Mouse (Mus musculus) adrenal gland, postnatal 25 days (tissue): ENCODE measurements around the gene Aldh6a1. TPM values are rescaled to one million over a fixed set of nuclear protein-coding genes. Genes with fewer than 3 reads are reported as not detected.

Experiments used
- DNase-seq: peaks from one replicate; pipeline ENCODE4 v3.0.0; 2021; ENCODE audit warnings: mixed read lengths
- long read RNA-seq: library from polyadenylated mRNA; stranded (forward); transcript quantifications from one replicate; pipeline ENCODE4 v2.0.0, GENCODE M21; 2021
- total RNA-seq: library from RNA; stranded (reverse); gene quantifications from 2 replicates; pipeline ENCODE4 v1.2.3, GENCODE M21; 2021

The Aldh6a1 gene
- total RNA-seq, result 156 and 187 TPM in 2 replicates
- long read RNA-seq, transcript Aldh6a1-201 (12 exons, 3,399 nt), result major isoform, 568 of 652 reads
- long read RNA-seq, partial matches to known transcripts, result 56 of 652 reads
- long read RNA-seq, other reads (novel, unspliced or antisense), result 28 of 652 reads

DNA sequence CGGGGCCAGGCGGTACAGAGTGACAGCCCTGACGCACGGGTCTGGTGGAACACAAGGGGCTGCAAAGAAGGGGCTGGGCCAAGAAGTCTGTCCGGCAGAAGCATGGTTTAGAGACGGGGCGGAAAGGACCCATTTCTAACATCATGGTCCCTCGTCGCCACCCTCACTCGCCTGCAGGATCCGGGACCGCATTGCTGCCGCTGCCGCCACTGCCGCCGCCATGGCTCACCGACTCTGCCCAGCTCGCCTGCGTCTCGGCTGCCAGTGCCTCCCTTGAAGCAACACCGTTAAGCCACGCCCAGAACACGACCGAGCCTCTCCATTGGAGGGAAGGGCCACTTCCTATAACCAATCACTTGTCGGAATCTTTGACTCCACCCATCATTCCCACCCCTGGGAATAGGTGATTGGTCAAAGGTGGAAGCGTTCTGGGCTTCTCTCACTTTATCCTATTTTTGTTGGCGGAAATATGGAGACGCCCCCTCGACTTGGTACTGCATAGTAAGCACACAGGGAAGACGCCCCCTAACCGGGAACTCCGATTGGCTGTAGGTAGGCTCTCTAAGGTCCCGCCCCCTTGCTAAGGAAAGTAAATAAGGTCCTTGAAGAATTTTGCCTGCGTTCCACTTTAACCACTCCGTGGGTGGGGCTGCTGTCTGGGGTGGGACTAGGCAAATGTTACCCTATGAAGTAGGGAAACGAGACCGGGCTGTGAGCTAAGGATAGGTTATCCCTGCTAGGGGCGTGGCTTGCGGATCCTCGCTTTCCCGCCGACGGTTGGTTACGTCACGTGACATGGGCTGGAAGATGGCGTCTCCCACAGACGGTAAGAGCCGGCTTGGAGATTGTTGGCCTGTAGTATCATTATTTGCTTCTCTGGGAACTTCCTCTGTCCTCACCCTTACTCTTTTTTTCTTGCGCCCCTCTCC lies at the start of gene Aldh6a1, which contains the start of gene Lin52:
Gene Aldh6a1, minus strand, starts transcription at position 287 of the 929 bp plus-strand sequence.
Gene Lin52, plus strand, starts transcription at position 705 of the 929 bp plus-strand sequence.
- peak; percentile 93 for DNase-seq

DNA sequence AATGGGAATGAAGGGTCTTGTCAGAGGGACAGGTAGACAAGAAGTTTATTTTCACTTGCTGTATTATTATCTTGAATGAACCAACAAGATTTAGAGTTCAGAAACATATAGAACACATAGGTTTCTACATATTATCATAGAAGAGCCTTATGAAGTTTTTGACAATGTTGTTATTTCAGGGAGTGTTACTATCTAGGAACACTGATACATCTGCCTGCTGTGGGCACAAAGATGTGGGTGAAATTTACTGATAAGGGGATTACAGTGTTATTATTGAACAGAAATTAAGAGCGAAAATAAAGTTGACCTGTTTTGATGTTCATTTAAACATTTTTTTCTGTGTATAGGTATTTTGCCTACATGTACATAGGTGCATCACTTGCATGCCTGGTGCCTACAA lies 46.0 kb upstream of the Aldh6a1 start:
- DNase-seq, result no peak

DNA sequence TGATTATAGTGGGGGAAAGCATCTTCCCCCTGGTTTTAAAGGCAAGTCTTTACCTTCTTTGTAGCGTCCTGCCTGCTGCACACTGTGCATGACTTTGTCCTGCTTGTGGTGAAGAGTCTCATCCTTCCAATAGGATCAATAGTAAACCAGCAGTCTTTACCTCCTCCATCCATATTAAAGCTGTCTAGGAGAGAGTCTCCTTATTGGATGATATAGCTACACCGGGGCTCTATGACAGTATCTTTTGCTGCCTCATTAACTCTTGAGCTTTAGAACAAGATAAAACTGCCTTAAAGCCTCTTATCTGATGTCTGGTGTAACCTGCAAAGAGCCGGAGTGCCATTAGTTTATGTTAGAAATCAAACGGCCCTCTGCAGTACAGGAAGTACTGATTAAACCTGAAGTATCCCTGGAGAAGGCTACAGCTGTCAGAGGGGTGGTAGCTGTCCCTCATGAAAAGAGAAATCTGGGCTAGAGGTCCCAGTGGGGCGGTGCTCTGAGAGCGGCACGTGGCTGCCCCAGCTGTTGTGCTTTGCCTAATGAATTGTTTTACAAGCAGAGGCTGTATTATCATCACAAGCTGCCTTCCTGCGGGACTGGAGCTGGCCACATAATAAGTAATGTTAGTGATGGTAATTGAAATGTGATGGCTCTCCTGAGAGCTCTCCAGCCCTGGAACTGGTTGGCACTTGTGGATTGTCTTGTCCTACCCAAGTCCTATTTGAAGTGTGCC lies 36.7 kb upstream of the Aldh6a1 start:
- no peak for DNase-seq

DNA sequence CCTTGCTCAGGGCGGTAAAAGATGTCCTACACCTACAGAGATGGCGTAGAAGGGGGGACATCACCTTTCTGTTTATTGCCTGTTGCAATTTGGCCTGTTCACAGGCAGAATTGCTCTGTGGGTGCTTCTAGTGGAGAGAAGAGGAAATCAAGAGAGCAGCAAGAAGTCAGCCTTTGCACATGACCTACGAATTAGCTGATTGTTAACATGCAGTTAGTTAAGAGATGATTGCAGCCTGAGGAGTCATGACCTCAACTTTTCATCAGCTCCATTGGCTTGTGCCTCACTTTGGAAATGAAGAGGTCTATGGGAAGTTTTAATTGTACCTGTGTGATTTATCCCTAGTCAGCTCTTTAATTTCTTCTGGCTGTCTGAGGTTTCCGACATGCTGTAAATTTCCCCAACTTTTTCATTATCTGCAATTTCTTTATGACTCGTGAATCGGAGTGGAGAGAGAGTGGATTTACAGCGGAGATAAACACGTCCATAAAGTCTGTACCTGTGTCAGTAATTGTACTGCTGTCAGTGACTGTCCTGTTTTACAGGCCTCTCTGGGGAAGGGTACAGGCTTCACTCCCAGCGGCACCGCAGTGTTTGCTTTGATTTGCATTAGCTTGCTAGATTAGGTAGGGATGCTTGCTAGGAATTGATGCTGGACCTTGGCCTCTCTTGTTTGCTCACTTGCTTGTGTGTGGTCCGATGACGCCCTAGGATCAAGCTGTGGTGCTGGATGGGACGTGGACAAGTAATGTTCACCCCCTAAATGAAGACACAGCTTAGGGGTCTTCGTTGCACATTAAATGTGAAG lies 32.2 kb upstream of the Aldh6a1 start:
- no peak for DNase-seq

DNA sequence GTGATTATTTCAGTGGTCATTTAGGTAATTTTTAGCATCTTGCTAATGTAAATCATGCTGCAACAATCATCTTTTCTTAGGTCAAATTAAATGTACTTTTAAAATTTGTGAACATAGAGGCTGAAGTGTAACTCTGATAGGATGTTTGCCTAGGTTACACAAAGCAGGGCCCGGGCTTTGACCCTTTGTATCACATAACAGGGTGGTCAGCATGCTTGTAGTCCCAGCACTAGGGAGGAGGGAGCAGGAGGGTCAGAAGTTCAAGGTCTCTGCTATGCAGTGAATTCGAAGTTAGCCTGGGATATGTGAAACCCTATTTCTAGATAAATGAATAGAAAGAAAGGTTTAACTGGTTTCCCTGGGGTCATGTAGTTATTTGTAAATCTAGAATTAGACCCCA lies 30.4 kb upstream of the Aldh6a1 start:
- DNase-seq, result no peak

DNA sequence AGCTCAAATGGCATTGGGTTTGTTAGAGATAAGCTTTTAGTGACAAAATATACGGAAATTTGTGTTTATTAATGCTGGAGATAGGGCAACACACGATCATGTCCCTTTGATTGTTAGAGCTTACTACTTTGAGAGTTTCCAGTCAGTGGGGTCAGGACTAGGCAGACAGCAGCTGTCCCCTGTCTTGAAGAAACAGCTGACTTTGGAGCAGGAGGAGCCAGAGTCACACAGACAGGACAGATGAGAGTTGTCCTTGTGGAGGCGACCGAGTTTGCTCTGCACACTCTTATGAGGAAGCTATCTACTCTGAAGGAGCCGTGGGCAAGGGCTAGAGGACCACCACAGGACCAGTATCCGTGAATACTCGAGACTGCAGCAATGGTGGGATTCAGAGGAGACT lies 28.1 kb upstream of the Aldh6a1 start:
- no peak for DNase-seq

DNA sequence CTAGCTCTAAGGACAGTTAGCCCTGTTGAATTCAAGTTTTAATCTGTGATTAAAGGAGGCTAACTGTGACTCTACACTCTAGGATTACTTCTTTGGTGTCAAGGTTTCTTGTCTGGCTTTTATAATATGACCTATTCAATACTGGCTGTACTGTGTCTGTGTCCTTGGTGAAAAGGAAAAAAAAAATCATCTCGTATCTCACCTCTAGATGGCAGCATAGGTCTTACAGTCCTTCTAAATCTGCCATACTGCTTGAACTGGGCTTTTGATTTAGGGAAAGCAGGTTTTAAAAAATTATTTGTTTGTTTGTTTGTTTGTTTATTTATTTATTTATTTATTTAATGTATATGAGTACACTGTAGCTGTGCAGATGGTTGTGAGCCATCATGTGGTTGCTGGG lies 17.9 kb upstream of the Aldh6a1 start:
- DNase-seq, result no peak

DNA sequence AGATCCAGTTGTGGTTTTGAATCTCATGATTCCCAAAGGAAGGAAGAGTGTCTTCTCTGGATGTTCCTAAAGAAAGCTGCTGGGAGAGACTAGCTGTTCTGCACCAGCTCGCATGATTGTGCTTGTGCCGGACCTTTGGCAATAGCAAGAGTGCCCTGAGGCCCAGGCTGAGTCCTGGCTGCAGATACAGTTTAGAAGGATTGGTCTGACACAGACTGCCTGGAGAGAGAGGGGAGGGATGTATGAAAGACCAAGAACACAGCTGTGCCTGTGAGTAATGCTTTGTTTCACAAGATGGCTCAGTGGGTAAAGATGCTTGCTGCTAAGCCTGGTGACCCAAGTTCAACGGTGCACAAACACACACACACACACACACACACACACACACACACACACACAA lies 12.1 kb upstream of the Aldh6a1 start:
- DNase-seq, result peak; percentile 4

DNA sequence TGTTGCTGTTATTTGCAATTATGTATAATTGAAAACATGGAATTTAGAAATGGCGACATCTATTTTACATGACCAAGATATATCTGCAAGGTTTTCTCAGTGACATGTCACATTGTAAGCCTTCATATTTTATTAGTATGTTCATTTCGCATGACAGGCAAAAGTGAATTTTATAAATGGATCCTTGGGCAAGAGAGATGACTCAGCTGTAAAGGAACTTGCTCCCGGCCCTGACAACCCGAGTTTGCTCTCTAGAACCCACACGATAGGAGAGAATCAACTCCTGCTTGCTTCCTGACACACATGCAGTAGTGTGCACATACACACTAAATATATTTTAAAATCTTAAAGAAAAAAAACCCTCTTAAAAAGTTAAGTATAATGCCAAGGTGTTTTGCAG lies 10.6 kb upstream of the Aldh6a1 start:
- no peak for DNase-seq

DNA sequence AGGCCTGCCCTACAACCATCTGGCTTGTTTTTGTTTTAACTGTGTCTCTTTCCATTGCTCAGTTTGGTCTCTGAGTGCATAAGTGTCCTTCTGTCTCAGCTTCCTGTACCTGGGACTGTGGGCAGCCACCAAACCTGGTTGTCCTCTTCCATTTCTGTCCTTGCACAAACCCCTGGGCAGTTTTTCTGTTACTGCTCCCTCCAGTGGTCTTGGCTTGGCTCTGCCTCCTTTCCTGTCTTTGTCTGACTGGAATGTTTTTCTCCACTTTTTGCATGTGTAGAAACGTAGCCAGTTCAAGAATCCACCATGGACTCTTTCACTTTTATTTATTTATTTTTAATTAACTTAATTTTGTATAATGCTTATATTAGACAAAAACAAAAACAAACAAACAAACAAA lies 9.0 kb upstream of the Aldh6a1 start:
- DNase-seq, result no peak

DNA sequence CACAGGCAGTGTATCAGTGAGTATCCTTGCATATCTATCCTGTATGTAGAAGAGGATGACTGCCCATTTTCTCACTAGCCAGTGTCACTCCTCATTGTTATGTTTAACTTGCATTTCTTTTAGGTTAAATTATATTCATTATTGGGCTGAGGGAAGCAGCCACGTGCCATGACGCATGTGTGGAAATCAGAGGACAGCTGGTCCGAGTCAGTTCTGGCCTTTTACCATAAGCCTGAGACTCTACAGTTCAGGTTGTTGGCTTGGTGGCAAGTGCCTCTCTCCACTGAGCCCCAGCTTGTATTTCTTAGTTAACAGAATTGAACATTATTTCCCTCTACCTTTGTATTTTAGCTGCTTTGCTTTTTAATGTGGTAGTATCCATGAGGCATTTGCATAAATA lies 6.1 kb upstream of the Aldh6a1 start:
- DNase-seq, result no peak

DNA sequence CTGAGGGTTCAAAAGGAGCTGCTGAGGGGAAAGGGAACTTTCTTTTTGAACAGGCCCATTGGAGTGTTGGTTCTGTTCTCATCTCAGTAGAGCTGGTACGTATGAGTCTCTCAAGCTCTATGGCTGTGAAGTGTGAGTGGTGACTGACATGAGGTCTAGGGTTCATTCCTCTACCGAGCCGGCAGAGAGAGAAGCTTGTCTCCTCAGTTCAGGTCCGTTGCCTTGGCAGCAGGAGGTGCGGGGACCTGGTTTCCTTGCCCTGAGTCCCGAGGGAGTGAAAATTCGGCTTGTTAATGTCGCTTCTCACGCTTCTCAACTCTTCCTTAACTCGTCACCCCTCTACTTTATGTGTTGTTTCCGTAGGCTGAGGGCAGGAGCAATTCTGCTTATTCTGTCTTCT lies 997 bp upstream of the Aldh6a1 start:
- DNase-seq, result no peak

DNA sequence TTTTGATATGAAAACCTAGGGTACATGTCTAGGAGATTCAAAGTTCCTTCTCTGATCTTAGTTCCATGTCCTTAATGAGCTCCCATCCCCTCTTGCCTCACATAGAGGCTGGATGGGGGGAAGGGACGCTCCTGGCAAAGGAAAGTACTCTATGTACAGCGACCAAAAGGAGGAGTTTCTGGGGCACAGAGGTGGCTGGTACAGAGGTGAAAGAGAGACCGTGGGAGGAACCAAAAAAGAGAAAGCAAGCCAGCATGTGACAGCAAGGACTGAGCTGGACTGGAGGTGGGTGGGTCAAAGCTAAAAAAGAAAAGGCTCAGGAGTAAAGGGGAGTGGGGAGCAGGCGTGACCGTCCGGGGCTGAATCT lies 470 bp downstream of the Aldh6a1 start:
- DNase-seq, result peak; percentile 31

DNA sequence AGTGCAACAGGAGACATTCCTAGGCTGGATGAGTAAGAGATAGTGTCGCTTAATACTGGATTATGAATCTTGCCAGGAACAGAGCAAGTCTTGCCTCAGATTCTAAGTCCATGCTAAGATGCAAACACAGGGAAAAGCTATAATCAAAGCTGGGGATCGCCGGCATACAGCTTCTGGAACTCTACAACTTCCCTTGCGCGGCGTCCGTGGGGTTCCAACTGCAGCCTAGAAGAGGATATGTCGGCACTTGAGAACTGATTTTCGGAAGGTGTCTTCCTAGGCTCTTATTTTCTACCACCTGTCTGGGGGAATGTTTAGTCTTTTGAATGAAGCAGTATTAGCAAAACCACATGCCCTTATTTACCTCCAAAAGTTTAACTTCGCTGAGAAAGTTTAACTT lies 917 bp downstream of the Aldh6a1 start:
- no peak for DNase-seq

DNA sequence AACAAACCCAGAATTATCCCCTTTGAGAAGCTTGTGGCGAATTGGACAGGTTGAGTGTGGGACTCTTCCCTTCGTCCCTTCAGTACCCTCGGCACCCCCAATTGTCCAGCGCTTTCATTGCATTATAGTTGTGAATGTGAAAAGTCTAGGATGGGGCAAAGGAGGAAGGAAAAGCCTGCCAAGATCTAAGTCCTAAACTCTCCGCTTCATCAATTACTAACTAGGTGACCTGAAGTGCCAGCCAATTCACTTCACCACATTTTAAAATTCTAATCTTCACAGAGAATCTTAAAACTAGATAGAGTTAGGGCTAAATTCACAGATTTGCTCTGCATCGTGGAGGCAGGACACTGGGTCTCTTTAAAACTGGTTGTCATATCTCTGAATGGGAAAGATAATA lies 2.6 kb downstream of the Aldh6a1 start:
- DNase-seq, result no peak

DNA sequence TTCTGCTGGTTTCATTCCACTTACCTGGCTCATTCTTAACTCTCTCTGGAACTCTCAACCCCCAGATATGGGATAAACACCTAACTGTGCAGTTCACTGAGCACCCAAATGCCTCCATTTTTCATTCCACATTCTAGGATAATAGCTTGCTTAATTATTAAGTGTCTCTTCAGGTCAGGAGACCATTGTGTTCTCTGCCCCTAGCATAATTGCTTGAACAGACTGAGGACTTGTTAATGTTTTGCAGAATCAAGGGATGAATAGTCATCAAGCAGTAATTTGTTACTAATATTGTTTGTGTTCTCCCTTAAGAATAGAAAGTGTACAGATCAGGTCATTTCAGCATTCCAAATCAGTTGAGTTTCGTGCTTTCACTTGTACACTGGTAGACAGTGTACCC lies 3.4 kb downstream of the Aldh6a1 start:
- DNase-seq, result no peak

DNA sequence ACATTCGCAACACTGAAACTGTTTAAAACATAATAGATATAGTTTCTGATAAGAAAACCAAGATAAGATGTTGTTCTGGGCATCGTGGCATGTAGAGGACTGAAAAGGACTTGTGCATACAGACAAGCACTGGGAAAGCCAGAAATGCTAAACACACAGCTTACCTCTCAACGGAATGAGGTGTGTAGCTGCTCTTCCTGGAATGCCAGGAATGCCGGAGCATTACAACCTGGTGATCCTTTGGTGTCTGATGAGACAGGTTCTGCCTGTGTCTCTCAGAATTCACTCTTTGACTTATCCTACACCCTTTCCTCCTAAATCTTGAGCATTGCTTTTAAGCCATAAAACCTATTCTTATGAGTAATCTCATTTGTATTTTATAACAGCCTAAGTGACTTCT lies 8.3 kb downstream of the Aldh6a1 start:
- DNase-seq, result no peak

DNA sequence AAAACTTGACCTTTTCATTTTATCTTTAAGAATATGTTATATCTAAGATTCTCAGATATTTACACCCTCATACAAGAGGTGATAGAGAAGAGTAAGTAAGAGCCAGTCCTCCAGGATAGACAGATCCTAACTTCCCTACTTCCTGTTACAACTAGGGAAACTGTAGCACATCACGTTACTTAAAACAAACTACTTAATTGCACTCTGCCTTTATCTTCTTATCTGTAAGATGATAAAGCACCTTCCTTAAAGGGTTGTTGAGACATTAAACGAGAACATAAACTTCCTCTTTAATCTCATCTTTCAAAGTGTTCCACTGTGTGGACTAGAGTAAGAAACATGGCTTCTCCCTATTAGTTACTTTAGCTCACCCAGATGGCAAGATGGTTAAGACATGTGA lies 12.1 kb downstream of the Aldh6a1 start:
- DNase-seq, result no peak

DNA sequence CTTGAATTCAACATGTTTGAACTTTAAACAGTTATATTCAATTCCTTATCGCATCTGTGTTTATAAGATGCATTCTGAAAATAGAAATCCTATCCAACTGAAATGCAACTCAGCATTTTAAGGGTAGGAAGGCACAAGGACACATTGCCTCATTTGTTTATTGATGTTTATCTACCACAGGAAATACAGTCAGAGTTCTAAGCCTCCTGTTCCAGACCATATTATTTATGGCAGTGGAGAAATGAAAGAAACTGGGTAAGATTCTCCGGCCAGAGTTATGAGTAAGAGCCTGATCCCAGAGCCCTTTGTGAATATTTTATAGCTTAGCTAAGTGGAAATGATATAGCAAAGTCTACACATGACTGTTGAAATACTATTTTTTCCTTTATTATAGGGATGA lies 21.0 kb downstream of the Aldh6a1 start:
- DNase-seq, result no peak

DNA sequence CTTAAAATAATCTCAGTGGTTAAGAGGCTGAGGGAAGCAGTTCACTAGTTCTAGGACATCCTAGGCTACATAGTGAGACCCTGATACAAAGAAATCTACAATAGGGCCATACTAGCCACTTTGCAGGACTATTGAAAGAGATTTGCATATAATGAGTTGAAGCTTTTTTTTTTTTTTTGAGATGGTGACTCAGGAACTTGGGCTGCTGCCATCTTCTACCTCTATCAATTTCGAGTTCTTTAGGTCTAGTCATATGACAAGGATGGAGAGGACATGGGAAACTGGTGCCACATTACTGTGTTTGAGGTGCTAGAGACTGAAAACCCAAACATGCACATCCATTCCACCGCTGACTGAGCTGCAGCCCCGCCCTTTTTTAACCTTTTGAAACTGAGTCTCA lies 26.8 kb downstream of the Aldh6a1 start:
- DNase-seq, result no peak

DNA sequence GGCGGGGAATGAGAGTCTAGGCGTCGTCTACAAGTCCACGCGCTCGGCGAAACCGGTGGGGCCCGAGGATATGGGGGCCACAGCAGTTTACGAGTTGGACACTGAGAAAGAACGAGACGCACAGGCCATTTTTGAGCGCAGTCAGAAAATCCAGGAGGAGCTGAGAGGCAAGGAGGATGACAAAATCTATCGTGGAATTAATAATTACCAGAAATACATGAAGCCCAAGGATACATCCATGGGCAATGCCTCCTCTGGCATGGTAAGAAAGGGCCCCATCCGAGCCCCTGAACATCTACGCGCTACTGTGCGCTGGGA lies 33.2 kb downstream of the Aldh6a1 start:
- no peak for DNase-seq

DNA sequence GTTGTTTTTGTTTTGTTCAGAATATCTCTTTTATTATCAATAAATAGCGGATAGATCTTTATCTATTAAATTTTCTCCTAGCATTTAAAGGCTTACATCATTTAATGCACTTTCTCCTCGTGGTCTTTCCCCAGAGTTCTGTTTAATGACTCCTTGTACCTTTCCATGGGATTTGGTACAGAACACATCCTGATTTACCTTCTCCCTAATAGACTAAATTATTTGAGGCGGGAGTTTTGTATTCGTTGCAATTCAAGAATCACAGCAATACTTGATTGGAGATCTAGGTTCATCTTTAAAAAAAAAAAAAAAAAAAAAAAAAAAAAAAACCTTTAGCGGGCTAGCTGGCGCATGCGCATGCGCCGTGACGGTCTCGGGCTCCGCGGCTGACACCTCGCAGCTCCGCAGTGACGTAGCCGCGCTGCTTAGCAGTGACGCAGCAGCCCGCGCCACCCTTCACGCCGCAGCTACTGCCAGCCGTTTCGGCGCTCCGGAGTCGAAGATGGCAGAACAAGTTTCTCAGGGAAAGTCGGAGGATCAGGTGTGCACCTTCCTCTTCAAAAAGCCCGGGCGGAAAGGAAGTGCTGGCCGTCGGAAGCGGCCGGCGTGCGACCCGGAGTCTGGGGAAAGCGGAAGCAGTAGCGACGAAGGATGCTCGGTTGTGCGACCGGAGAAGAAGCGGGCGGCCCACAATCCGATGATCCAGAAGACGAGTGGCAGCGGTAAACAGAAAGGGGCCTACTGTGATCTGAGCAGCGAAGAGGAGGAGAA lies 33.8 kb downstream of the Aldh6a1 start, which contains the start of gene Rnf113a2:
Gene Rnf113a2, plus strand, starts transcription at position 363 of the 771 bp plus-strand sequence.
- peak; percentile 84 for DNase-seq
